Mouse (Mus musculus) forebrain, postnatal 0 days (tissue): ENCODE measurements at regions not wholly inside any gene's neighbourhood (a gene's known extent, or its start where the extent isn't known, plus 50 kb on each side); places are given as distances from the start of the nearest gene placed in this dataset.

ENCODE experiments used
- ATAC-seq: fragments of 200-750 bp; cut with Nextera tagmentation; 2 replicates; pipeline ENCODE4 v1.8.0; 2017; ENCODE audit warnings: mild to moderate bottlenecking, moderate library complexity
- DNase-seq: peaks from one replicate; pipeline ENCODE4 v3.0.0-alpha.2; 2015
- H3K27ac ChIP-seq: fragments of 300-500 bp; sonication (generic); 2 replicates; pipeline ENCODE4 v1.5.1; 2014; ENCODE audit warnings: low read depth, mild to moderate bottlenecking, antibody characterized with exemption, low read length, moderate library complexity, mixed read lengths
- H3K27me3 ChIP-seq: fragments of 300-500 bp; sonication (generic); 2 replicates; pipeline ENCODE4 v1.6.1; 2014; ENCODE audit warnings: mild to moderate bottlenecking, low read length, mixed read lengths; ENCODE audit not compliant: insufficient read depth
- H3K36me3 ChIP-seq: fragments of 300-500 bp; sonication (generic); 2 replicates; pipeline ENCODE4 v1.6.1; 2014; ENCODE audit warnings: mild to moderate bottlenecking, moderate library complexity; ENCODE audit not compliant: insufficient read depth
- H3K4me1 ChIP-seq: fragments of 300-500 bp; sonication (generic); 2 replicates; pipeline ENCODE4 v1.6.1; 2014; ENCODE audit warnings: antibody characterized with exemption; ENCODE audit not compliant: insufficient read depth
- H3K4me2 ChIP-seq: fragments of 300-500 bp; sonication (generic); 2 replicates; pipeline ENCODE4 v1.6.1; 2014; ENCODE audit warnings: low read depth, mild to moderate bottlenecking, moderate library complexity
- H3K4me3 ChIP-seq: fragments of 300-500 bp; sonication (generic); 2 replicates; pipeline ENCODE4 v1.5.1; 2014; ENCODE audit warnings: low read depth, low read length, mixed read lengths
- H3K9ac ChIP-seq: fragments of 300-500 bp; sonication (generic); 2 replicates; pipeline ENCODE4 v1.6.1; 2014; ENCODE audit warnings: mild to moderate bottlenecking
- H3K9me3 ChIP-seq: fragments of 300-500 bp; sonication (generic); 2 replicates; pipeline ENCODE4 v1.6.1; 2016; ENCODE audit warnings: low read length
- CTCF ChIP-seq: sonication (generic); IDR thresholded peaks from 2 replicates; pipeline ENCODE4 v1.5.1; 2016; ENCODE audit warnings: antibody characterized with exemption, control low read depth, low read depth
- WGBS: fragments of 180-500 bp; shearing (Covaris S2); extraction: QIAGEN DNeasy Blood & Tissue Kit; methylation state at CpG from one replicate; pipeline ENCODE4 v1.1.7; 2014; 5-methylcytosine and 5-hydroxymethylcytosine counted together

DNA sequence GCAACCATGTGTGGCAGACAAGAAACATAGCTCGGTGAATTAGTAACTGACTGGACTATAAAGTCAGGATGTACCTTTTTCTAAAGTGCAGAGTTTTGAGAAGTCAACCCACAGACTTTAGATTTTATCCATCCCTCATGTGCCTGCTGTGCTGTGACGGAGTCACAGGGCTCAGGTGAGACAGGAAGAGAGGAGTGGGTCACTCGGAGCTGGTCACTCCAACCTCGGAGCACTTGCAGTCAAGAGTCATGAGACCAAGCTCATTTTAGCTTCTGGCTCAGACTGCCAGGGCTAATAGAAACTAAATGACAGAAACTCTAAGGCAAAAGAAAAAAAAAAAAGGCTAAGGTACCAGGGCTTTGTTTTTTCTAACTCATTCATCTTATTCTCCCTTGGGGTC is 90.3 kb upstream of the Gm47985 start:
- no peak for TF ChIP-seq CTCF
- no peaks in the 10 kb centered on the region for H3K36me3 ChIP-seq
- WGBS: 65% methylated on average over 4 of the region's 4 CpGs
- H3K9me3 ChIP-seq: no peaks in the 10 kb centered on the region
- no peaks in the 10 kb centered on the region; the same call in 1 of the 2 replicates for H3K27me3 ChIP-seq
- H3K4me3 ChIP-seq: no peak overlapping the region
- no peaks in the 10 kb centered on the region for H3K4me1 ChIP-seq
- no peak for ATAC-seq
- H3K4me2 ChIP-seq: no peak overlapping the region
- DNase-seq: no peak
- H3K27ac ChIP-seq: no peak overlapping the region
- no peak overlapping the region for H3K9ac ChIP-seq

GRCm38 (mm10) chr1:151095344-151096050 is 86.8 kb upstream of the Gm47985 start:
- Histone ChIP-seq H3K4me3 (no peak overlapping the region), H3K4me1 (no peaks in the 10 kb centered on the region), H3K36me3 (no peaks in the 10 kb centered on the region), H3K9me3 (no peaks in the 10 kb centered on the region), H3K27ac (no peak overlapping the region), H3K27me3 (no peaks in the 10 kb centered on the region), H3K9ac (no peak overlapping the region), H3K4me2 (0 out of 2 replicates have a peak overlapping the region, but pooled peaks have one; percentile 13)
- DNase-seq (peak; percentile 10), ATAC-seq (peak; percentile 68)
- TF ChIP-seq CTCF: no peak
- WGBS: 51% methylated on average over 10 of the region's 10 CpGs

DNA sequence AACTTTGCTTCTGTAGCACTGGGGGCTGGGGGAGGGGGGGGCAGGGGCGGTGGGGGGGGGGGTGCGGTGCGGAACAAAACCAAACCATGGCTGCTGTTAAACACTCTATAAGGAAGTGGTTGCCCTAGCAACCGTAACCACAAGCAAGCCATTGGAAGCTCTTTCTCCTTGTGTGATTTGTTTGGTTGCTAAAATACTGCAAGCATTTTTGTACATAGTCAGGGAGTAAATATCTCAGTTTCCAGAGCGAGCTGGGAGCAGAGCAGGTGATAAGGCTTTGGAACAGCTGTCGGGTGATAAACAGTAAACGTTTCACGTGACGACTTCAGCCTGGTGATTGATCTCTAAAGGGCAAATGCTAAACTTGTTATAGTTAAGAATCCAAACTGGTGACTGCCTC is 86.3 kb upstream of the Gm47985 start:
- 19% methylated on average over 9 of the region's 9 CpGs for WGBS
- Histone ChIP-seq H3K4me2 (peak overlapping the region; percentile 13; the same call in 1 of the 2 replicates), H3K4me3 (no peak overlapping the region), H3K27ac (no peak overlapping the region), H3K36me3 (no peaks in the 10 kb centered on the region), H3K9me3 (no peaks in the 10 kb centered on the region), H3K4me1 (no peaks in the 10 kb centered on the region), H3K9ac (no peak overlapping the region), H3K27me3 (no peaks in the 10 kb centered on the region)
- peak; percentile 79 for ATAC-seq
- no peak for TF ChIP-seq CTCF
- DNase-seq: peak; percentile 45

- H3K27me3 ChIP-seq: no peaks in the 10 kb centered on the region
- H3K9ac ChIP-seq: no peak overlapping the region
- 100% methylated on average over 1 of the region's 1 CpGs for WGBS
- no peaks in the 10 kb centered on the region for H3K36me3 ChIP-seq
- no peaks in the 10 kb centered on the region for H3K4me1 ChIP-seq
- H3K4me2 ChIP-seq: no peak overlapping the region
- ATAC-seq (no peak), DNase-seq (no peak)
- H3K27ac ChIP-seq: no peak overlapping the region
- no peaks in the 10 kb centered on the region for H3K9me3 ChIP-seq
- no peak for TF ChIP-seq CTCF
- H3K4me3 ChIP-seq: no peak overlapping the region
Observed at GRCm38 (mm10) chr1:151097506-151097905, 84.8 kb upstream of the Gm47985 start.

DNA sequence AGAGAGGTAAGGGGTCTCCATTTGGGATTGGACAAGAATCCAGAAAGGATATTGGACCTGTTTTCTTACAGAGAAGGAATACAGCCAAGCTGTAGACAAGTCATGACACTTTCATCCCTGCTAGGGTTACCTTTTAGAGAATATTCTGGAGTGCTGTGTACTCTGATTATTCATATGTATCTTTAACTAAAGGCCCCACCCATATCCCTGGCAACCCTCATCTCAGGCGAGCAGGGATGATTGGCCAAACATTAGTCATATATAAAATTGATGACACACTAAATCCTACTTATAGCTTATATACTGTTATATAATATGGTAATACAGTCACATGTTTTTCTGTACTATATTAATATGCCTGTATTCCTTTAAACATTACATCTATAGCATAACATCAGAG is 83.6 kb upstream of the Gm47985 start:
- Histone ChIP-seq H3K36me3 (no peaks in the 10 kb centered on the region), H3K4me3 (no peak overlapping the region), H3K9ac (no peak overlapping the region), H3K27ac (no peak overlapping the region), H3K27me3 (no peaks in the 10 kb centered on the region), H3K4me2 (no peak overlapping the region), H3K9me3 (no peaks in the 10 kb centered on the region), H3K4me1 (no peaks in the 10 kb centered on the region)
- 96% methylated on average over 1 of the region's 1 CpGs for WGBS
- ATAC-seq: no peak
- no peak for DNase-seq
- no peak for TF ChIP-seq CTCF

- Histone ChIP-seq H3K36me3 (no peaks in the 10 kb centered on the region), H3K27ac (no peak overlapping the region), H3K4me1 (no peaks in the 10 kb centered on the region), H3K9ac (no peak overlapping the region), H3K9me3 (no peaks in the 10 kb centered on the region), H3K4me3 (no peak overlapping the region), H3K27me3 (no peaks in the 10 kb centered on the region), H3K4me2 (no peak overlapping the region)
- ATAC-seq (no peak), DNase-seq (no peak)
- TF ChIP-seq CTCF: no peak
- WGBS: 68% methylated on average over 12 of the region's 12 CpGs
Observed at GRCm38 (mm10) chr1:151100565-151101483, 81.5 kb upstream of the Gm47985 start.

DNA sequence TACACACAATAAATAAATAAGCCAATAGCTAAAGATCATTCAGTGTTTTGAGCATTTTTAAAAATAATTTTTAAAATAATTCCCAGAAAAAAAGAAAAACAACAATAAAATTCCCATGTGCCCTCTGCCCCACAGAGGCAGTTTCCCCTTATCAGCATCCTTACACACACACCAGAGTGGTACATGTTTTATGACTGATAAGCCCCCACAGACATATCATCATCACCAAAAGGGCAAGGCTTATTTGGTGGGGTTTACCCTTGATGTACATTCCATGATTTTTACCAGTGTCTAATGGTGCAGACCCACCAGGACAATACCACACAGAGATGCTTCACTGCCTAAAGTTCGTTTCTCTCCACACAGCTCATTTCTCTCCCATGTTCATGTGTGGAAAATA is 80.8 kb upstream of the Gm47985 start:
- TF ChIP-seq CTCF: no peak
- H3K9ac ChIP-seq: no peak overlapping the region

More for the DNA sequence above, 80.8 kb upstream of the Gm47985 start:
- no peak for DNase-seq
- Histone ChIP-seq H3K4me3 (no peak overlapping the region), H3K4me1 (no peaks in the 10 kb centered on the region), H3K27me3 (no peaks in the 10 kb centered on the region), H3K27ac (no peak overlapping the region), H3K9me3 (no peaks in the 10 kb centered on the region), H3K4me2 (no peak overlapping the region), H3K36me3 (no peaks in the 10 kb centered on the region)
- 89% methylated on average over 1 of the region's 1 CpGs for WGBS
- ATAC-seq: no peak
